Mouse (Mus musculus) CH12.LX (cell line): ENCODE measurements around the gene Atp1a3. TPM values are rescaled to one million over a fixed set of nuclear protein-coding genes. Genes with fewer than 3 reads are reported as not detected.

Experiments
- DNase-seq: peaks from one replicate; pipeline ENCODE4 v3.0.0-alpha.2; 2013; ENCODE audit errors: extremely low read depth
- H3K27ac ChIP-seq: 2 replicates; pipeline ENCODE4 v1.5.1; 2012; ENCODE audit warnings: low read depth, mild to moderate bottlenecking, control low read depth, moderate library complexity; ENCODE audit not compliant: insufficient read depth
- H3K27me3 ChIP-seq: replicated peaks from 2 replicates; pipeline ENCODE3; 2012; ENCODE audit warnings: inconsistent platforms
- H3K36me3 ChIP-seq, 2 experiments: replicated peaks in 1 of 2; 2 replicates each; pipeline versions ENCODE3 to v1.6.1; 2012; ENCODE audit warnings: inconsistent platforms in 1 of 2, low read length in 1 of 2, mild to moderate bottlenecking in 1 of 2, mixed read lengths in 1 of 2, moderate library complexity in 1 of 2; ENCODE audit not compliant: control insufficient read depth in 1 of 2, insufficient read depth in 1 of 2
- H3K4me1 ChIP-seq, 2 experiments: 2 replicates each; pipeline ENCODE4 v1.6.1; 2012; ENCODE audit warnings: inconsistent platforms in 1 of 2, moderate library complexity in 1 of 2; ENCODE audit not compliant: insufficient read depth in 2 of 2, control insufficient read depth in 1 of 2
- H3K4me2 ChIP-seq: 2 replicates; pipeline ENCODE4 v1.6.1; 2012; ENCODE audit warnings: low read depth, mild to moderate bottlenecking, control low read depth; ENCODE audit not compliant: poor library complexity, insufficient read depth, severe bottlenecking
- H3K4me3 ChIP-seq, 3 experiments: fragments of 150-350 bp in 1 of 3; sonication (generic) in 1 of 3; replicated peaks in 1 of 3; 2 replicates each; pipeline versions ENCODE3 to v1.5.1; 2011 to 2012; ENCODE audit warnings: low read depth in 2 of 3, low read length in 2 of 3, mild to moderate bottlenecking in 2 of 3, moderate library complexity in 2 of 3, control low read depth in 1 of 3, improper control_type of control experiment in 1 of 3, inconsistent platforms in 1 of 3, mixed read lengths in 1 of 3; ENCODE audit not compliant: poor library complexity in 1 of 3
- H3K79me2 ChIP-seq: replicated peaks from 2 replicates; pipeline ENCODE4 v1.6.1; 2012; ENCODE audit warnings: mild to moderate bottlenecking, moderate library complexity; ENCODE audit not compliant: control insufficient read depth, poor library complexity, insufficient read depth, severe bottlenecking; ENCODE audit errors: extremely low read depth
- H3K9ac ChIP-seq: 2 replicates; pipeline ENCODE4 v1.6.1; 2012; ENCODE audit warnings: low read depth, mild to moderate bottlenecking, control low read depth, moderate library complexity; ENCODE audit not compliant: insufficient read depth
- H3K9me3 ChIP-seq: replicated peaks from 2 replicates; pipeline ENCODE3; 2012; ENCODE audit warnings: low read length, inconsistent platforms, mixed read lengths
- BHLHE40 ChIP-seq: IDR thresholded peaks from 2 replicates; pipeline ENCODE4 v1.6.1; 2011; ENCODE audit warnings: mild to moderate bottlenecking, low read depth, low read length, improper control_type of control experiment
- CTCF ChIP-seq, 2 experiments: IDR thresholded peaks in 1 of 2; conservative IDR thresholded peaks in 1 of 2; 2 replicates each; pipeline ENCODE4 v1.5.1; 2011 to 2012; ENCODE audit warnings: low read depth in 2 of 2, low read length in 2 of 2, improper control_type of control experiment in 1 of 2, inconsistent platforms in 1 of 2, mild to moderate bottlenecking in 1 of 2, moderate library complexity in 1 of 2
- E2F4 ChIP-seq: IDR thresholded peaks from 2 replicates; pipeline ENCODE4 v1.6.1; 2011; ENCODE audit warnings: low read depth, low read length, improper control_type of control experiment; ENCODE audit not compliant: insufficient replicate concordance
- EP300 ChIP-seq: IDR thresholded peaks from 2 replicates; pipeline ENCODE4 v1.6.1; 2011; ENCODE audit warnings: low read length, improper control_type of control experiment
- ETS1 ChIP-seq: conservative IDR thresholded peaks from 2 replicates; pipeline ENCODE4 v1.6.1; 2012; ENCODE audit warnings: low read depth, mild to moderate bottlenecking, inconsistent platforms, low read length, improper control_type of control experiment, moderate library complexity
- GABPA ChIP-seq: IDR thresholded peaks from 2 replicates; pipeline ENCODE4 v1.6.1; 2012; ENCODE audit warnings: low read depth, low read length, improper control_type of control experiment, inconsistent platforms; ENCODE audit not compliant: insufficient replicate concordance
- HCFC1 ChIP-seq: IDR thresholded peaks from 2 replicates; pipeline ENCODE4 v1.6.1; 2012; ENCODE audit warnings: low read depth, mild to moderate bottlenecking, inconsistent platforms, low read length, improper control_type of control experiment
- JUN ChIP-seq: IDR thresholded peaks from 2 replicates; pipeline ENCODE4 v1.6.1; 2011; ENCODE audit warnings: low read depth, mild to moderate bottlenecking, low read length, improper control_type of control experiment, moderate library complexity; ENCODE audit not compliant: insufficient read depth
- KAT2A ChIP-seq: IDR thresholded peaks from 2 replicates; pipeline ENCODE4 v1.6.1; 2012; ENCODE audit warnings: low read length, improper control_type of control experiment, inconsistent platforms; ENCODE audit not compliant: insufficient replicate concordance
- MAFK ChIP-seq: IDR thresholded peaks from 2 replicates; pipeline ENCODE4 v1.6.1; 2011; ENCODE audit warnings: low read length, improper control_type of control experiment; ENCODE audit not compliant: insufficient replicate concordance
- MAX ChIP-seq: IDR thresholded peaks from 2 replicates; pipeline ENCODE4 v1.6.1; 2011; ENCODE audit warnings: low read length, improper control_type of control experiment
- MAZ ChIP-seq: IDR thresholded peaks from 2 replicates; pipeline ENCODE4 v1.6.1; 2012; ENCODE audit warnings: low read depth, mild to moderate bottlenecking, inconsistent platforms, low read length, improper control_type of control experiment, moderate library complexity
- MEF2A ChIP-seq: IDR thresholded peaks from 2 replicates; pipeline ENCODE4 v1.6.1; 2014; ENCODE audit warnings: low read depth, mild to moderate bottlenecking, inconsistent platforms, low read length, improper control_type of control experiment, borderline replicate concordance
- MYC ChIP-seq: IDR thresholded peaks from 2 replicates; pipeline ENCODE4 v1.6.1; 2011; ENCODE audit warnings: low read depth, mild to moderate bottlenecking, improper control_type of control experiment, low read length
- NELFE ChIP-seq: IDR thresholded peaks from 2 replicates; pipeline ENCODE4 v1.6.1; 2011; ENCODE audit warnings: low read depth, low read length, improper control_type of control experiment
- NRF1 ChIP-seq: IDR thresholded peaks from 2 replicates; pipeline ENCODE4 v1.6.1; 2014; ENCODE audit warnings: low read depth, mild to moderate bottlenecking, inconsistent platforms, low read length, improper control_type of control experiment, moderate library complexity
- PAX5 ChIP-seq: IDR thresholded peaks from 2 replicates; pipeline ENCODE4 v1.6.1; 2012; ENCODE audit warnings: low read length, inconsistent platforms, mixed read lengths
- POLR2A ChIP-seq: IDR thresholded peaks from 2 replicates; pipeline ENCODE4 v1.6.1; 2011; ENCODE audit warnings: low read depth, mild to moderate bottlenecking, improper control_type of control experiment, low read length
- RCOR1 ChIP-seq: conservative IDR thresholded peaks from 2 replicates; pipeline ENCODE4 v1.6.1; 2012; ENCODE audit warnings: low read depth, mild to moderate bottlenecking, inconsistent platforms, low read length, improper control_type of control experiment
- SIN3A ChIP-seq: IDR thresholded peaks from 2 replicates; pipeline ENCODE4 v1.6.1; 2012; ENCODE audit warnings: low read length, improper control_type of control experiment, inconsistent platforms
- SMC3 ChIP-seq: IDR thresholded peaks from 2 replicates; pipeline ENCODE4 v1.6.1; 2011; ENCODE audit warnings: low read depth, low read length, improper control_type of control experiment
- TBP ChIP-seq: conservative IDR thresholded peaks from 2 replicates; pipeline ENCODE4 v1.6.1; 2011; ENCODE audit warnings: low read depth, low read length, improper control_type of control experiment
- UBTF ChIP-seq: IDR thresholded peaks from 2 replicates; pipeline ENCODE4 v1.6.1; 2012; ENCODE audit warnings: low read depth, mild to moderate bottlenecking, inconsistent platforms, low read length, improper control_type of control experiment, moderate library complexity
- USF1 ChIP-seq: IDR thresholded peaks from 2 replicates; pipeline ENCODE4 v1.6.1; 2014; ENCODE audit warnings: low read depth, mild to moderate bottlenecking, inconsistent platforms, low read length, improper control_type of control experiment
- ZC3H11A ChIP-seq: IDR thresholded peaks from 2 replicates; pipeline ENCODE4 v1.6.1; 2012; ENCODE audit warnings: low read depth, mild to moderate bottlenecking, inconsistent platforms, low read length, improper control_type of control experiment
- ZKSCAN1 ChIP-seq: IDR thresholded peaks from 2 replicates; pipeline ENCODE4 v1.6.1; 2012; ENCODE audit warnings: low read depth, inconsistent platforms, low read length, improper control_type of control experiment, borderline replicate concordance
- ZNF384 ChIP-seq: IDR thresholded peaks from 2 replicates; pipeline ENCODE4 v1.6.1; 2012; ENCODE audit warnings: low read depth, low read length, improper control_type of control experiment, inconsistent platforms
- dilution Hi-C: fragments of 300-500 bp; cut with MboI; formaldehyde crosslinking; loops from 2 replicates; pipeline ENCODE4 v1.14.3; 2020; ENCODE audit warnings: low sequenced_read_pairs; ENCODE audit not compliant: extremely low pct_unique_long_range_greater_than_20kb, extremely low pct_ligation_motif_present
- in situ Hi-C: fragments of 300-500 bp; cut with MboI; formaldehyde crosslinking; loops from 3 replicates; pipeline ENCODE4 v1.14.3; 2019; ENCODE audit warnings: low sequenced_read_pairs, low pct_ligation_motif_present, low pct_unique_long_range_greater_than_20kb, mixed read lengths
- polyA plus RNA-seq: library from polyadenylated mRNA; unstranded; fragments of >175 nt; gene quantifications from 2 replicates; pipeline ENCODE4 v1.2.1, GENCODE M21; 2012; ENCODE audit warnings: low read depth; ENCODE audit not compliant: insufficient read length
- total RNA-seq, 2 experiments: library from RNA; depleted of rRNA; stranded (reverse); fragments of 300-350 nt in 1 of 2; fragments of >200 nt in 1 of 2; gene quantifications; 2 replicates each; pipeline ENCODE4 v1.2.3; 2012 to 2014

The Atp1a3 gene
- total and polyA plus RNA-seq, 3 experiments, result 0.17 to 0.24 TPM; not detected in 1

DNA sequence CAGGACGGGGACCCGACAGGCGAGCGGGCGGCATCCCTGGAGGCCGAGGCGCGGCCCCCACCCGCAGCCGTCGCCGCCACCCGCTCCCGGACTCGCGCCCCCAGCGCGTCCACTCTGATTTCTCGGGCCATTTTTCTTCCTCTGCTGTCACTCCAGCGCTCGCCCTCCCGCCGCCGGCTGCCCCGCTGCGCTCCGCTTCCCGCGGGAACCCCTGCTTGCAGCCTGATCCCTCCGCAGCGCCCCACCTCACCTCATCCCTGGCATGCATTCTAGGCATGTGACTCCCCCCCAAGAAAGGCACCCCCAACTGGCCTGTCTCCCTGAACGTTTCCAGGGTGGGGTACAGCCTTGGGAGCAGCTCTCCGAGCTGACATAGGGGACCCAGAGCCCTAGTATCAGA lies 50.5 kb downstream of the Atp1a3 start:
- TF ChIP-seq GABPA (no peak), NELFE (no peak), BHLHE40 (no peak), HCFC1 (no peak), PAX5 (no peak), SMC3 (no peak), KAT2A (no peak), MYC (no peak), NRF1 (no peak), TBP (no peak), MEF2A (no peak), ZNF384 (no peak), UBTF (no peak), SIN3A (no peak), MAZ (no peak), ETS1 (no peak), MAFK (no peak), ZC3H11A (no peak)
- TF ChIP-seq, all 38 proteins: peak for 0
- H3K27me3 ChIP-seq, result peaks cover 61% of the 10 kb centered on the region
- H3K36me3 ChIP-seq, result no peaks in the 10 kb centered on the region
- dilution Hi-C loops (no loop called here), in situ Hi-C loops (no loop called here)
- H3K9me3 ChIP-seq, result peaks cover 4% of the 10 kb centered on the region
- no peak overlapping the region for H3K9ac ChIP-seq
- peaks cover 0 to 7% of the 10 kb centered on the region in 2 experiments; a peak in 2 of 4 replicates for H3K4me1 ChIP-seq
- no peak overlapping the region for H3K27ac ChIP-seq
- no peak for DNase-seq
- H3K79me2 ChIP-seq, result no peaks in the 10 kb centered on the region
- no peak overlapping the region for H3K4me2 ChIP-seq
- no peak overlapping the region for H3K4me3 ChIP-seq

- Histone ChIP-seq H3K9ac (peak overlapping the region; percentile 63; the same call in 1 of the 2 replicates), H3K27me3 (peaks cover 66% of the 10 kb centered on the region), H3K79me2 (no peaks in the 10 kb centered on the region), H3K4me3 (no peak overlapping the region), H3K9me3 (peaks cover 6% of the 10 kb centered on the region), H3K27ac (no peak overlapping the region), H3K36me3 (no peaks in the 10 kb centered on the region), H3K4me1 (peaks cover 0 to 7% of the 10 kb centered on the region in 2 experiments; a peak in 2 of 4 replicates), H3K4me2 (peak overlapping the region; percentile 70)
- TF ChIP-seq MEF2A, result no peak
- TF ChIP-seq USF1, result no peak
- no peak for TF ChIP-seq E2F4
- TF ChIP-seq JUN, result no peak
- TF ChIP-seq ETS1, result no peak
- no peak for TF ChIP-seq MAX
- no peak for TF ChIP-seq POLR2A
- no peak for TF ChIP-seq RCOR1
- no peak for TF ChIP-seq BHLHE40
- TF ChIP-seq GABPA, result no peak
- TF ChIP-seq MYC, result no peak
- no peak for TF ChIP-seq ZKSCAN1
- no peak for TF ChIP-seq CTCF (conservative IDR thresholded peaks at IDR 0.05 in 1 of 2, IDR thresholded peaks at IDR 0.05 in 1 of 2; ENCODE audit: low read depth in 2 of 2, low read length in 2 of 2)
- no peak for TF ChIP-seq PAX5
- TF ChIP-seq EP300, result no peak
- dilution Hi-C loops, result no loop called here
- DNase-seq, result no peak
- in situ Hi-C loops, result loop anchor here (5.0 kb wide), 1 partner anchor 67 kb away; no protein-coding TSS in a partner anchor
These were observed 51.3 kb downstream of the Atp1a3 start for GRCm38 (mm10) chr7:24954450-24954849.
